Mouse (Mus musculus) layer of hippocampus, adult 9-10 months (tissue): Measurements from ENCODE around the gene Tesk2.
"Not testable (repeated sequence)": the region's sequence is repeated elsewhere in the genome, so short reads cannot be mapped to it uniquely, and the experiment has no call there.

Source experiments
- DNase-seq: peaks from one replicate; pipeline ENCODE4 v3.0.0; 2022; ENCODE audit warnings: low spot score

Gene Tesk2

GRCm38 (mm10) chr4:116794273-116794672 lies 73.5 kb downstream of the Tesk2 start:
- no peak for DNase-seq

GRCm38 (mm10) chr4:116796442-116797110 lies 75.8 kb downstream of the Tesk2 start:
- no peak for DNase-seq

GRCm38 (mm10) chr4:116799901-116800300 lies 79.2 kb downstream of the Tesk2 start:
- no peak for DNase-seq

GRCm38 (mm10) chr4:116807197-116808129 lies 86.7 kb downstream of the Tesk2 start, which contains the start of the genes Toe1 and Mutyh:
TSS of gene Toe1 (minus strand) at chr4:116807640.
TSS of gene Mutyh (plus strand) at chr4:116807723.
- DNase-seq: peak; percentile 71

- no peak for DNase-seq
Measured at GRCm38 (mm10) chr4:116811012-116811411, 90.3 kb downstream of the Tesk2 start.

- DNase-seq: no peak
Measured at GRCm38 (mm10) chr4:116815276-116815675, 94.5 kb downstream of the Tesk2 start.

GRCm38 (mm10) chr4:116817486-116817885 lies 96.7 kb downstream of the Tesk2 start:
- no peak for DNase-seq

- DNase-seq: no peak
Measured at GRCm38 (mm10) chr4:116819968-116820901, 99.5 kb downstream of the Tesk2 start.

- DNase-seq: no peak
Measured at GRCm38 (mm10) chr4:116820902-116821693, 100.3 kb downstream of the Tesk2 start.

GRCm38 (mm10) chr4:116821694-116822016 lies 100.9 kb downstream of the Tesk2 start, which contains the start of gene Hpdl:
TSS of gene Hpdl (minus strand) at chr4:116821707.
- no peak for DNase-seq

- no peak for DNase-seq
Measured at GRCm38 (mm10) chr4:116824541-116825004, 103.8 kb downstream of the Tesk2 start.

GRCm38 (mm10) chr4:116827819-116828218 lies 107.1 kb downstream of the Tesk2 start:
- DNase-seq: no peak

GRCm38 (mm10) chr4:116829364-116830069 lies 108.8 kb downstream of the Tesk2 start:
- no peak for DNase-seq

- no peak for DNase-seq
Measured at GRCm38 (mm10) chr4:116830070-116830368, 109.3 kb downstream of the Tesk2 start.

GRCm38 (mm10) chr4:116838999-116839398 lies 118.3 kb downstream of the Tesk2 start:
- DNase-seq: no peak

- DNase-seq: not testable (repeated sequence)
Measured at GRCm38 (mm10) chr4:116840096-116840495, 119.3 kb downstream of the Tesk2 start.

GRCm38 (mm10) chr4:116840841-116841240 lies 120.1 kb downstream of the Tesk2 start:
- no peak for DNase-seq

GRCm38 (mm10) chr4:116844324-116844723 lies 123.6 kb downstream of the Tesk2 start:
- no peak for DNase-seq

- no peak for DNase-seq
Measured at GRCm38 (mm10) chr4:116849901-116850300, 129.2 kb downstream of the Tesk2 start.

GRCm38 (mm10) chr4:116854286-116854685 lies 133.5 kb downstream of the Tesk2 start:
- no peak for DNase-seq
